Mouse (Mus musculus) spleen, embryonic (tissue): ENCODE data around the gene Cdkl3.

Source experiments
- CTCF ChIA-PET: fragments of 350-600 bp; sonication (Branson Sonifier 250); formaldehyde crosslinking; loops from one replicate; lab custom pipeline; 2022; lab: Charles Lee

Cdkl3 gene

DNA sequence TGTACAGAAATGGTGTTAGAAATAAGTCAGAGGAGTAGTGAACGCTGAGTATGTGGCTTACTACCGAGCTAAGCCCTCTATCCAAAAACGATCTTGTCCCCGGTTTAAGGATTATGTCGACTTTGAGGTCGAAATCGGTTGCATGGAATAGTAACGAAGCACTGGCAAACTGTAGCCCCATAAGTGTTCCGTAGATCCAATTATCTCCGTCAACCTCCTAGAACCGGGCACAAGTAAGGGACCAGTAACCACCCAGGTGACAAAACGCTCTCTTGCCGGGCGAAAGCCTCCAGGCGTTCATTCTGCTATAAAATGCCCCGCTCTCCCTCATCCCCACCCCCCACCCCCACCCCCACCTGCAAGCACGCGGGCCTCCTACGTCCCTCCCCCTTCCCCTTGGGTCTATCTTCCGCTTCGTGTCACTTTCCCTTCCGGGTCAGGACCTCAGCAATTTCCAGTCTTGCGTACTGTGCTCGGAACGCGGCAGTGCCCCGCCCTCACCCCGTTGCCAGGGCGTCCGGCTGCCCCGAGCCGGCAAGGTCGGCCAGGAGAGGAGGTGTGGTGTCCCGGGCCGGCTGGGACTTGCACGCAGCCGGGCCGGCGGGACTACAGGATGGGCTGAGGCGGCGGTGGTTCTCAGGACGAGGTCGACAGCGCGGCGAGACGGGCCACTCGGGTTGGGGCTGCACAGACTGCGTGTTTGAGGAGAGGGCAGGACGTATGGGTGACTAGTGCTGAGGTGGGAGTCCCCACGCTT, at the start of gene Cdkl3:
Gene Cdkl3, plus strand, starts transcription at position 450 of the 757 bp plus-strand sequence.
- CTCF ChIA-PET = interaction anchor here (0.6 to 0.8 kb wide), 2 partner anchors 36 to 182 kb away, joined by 3 to 6 read pairs; no protein-coding TSS in a partner anchor

DNA sequence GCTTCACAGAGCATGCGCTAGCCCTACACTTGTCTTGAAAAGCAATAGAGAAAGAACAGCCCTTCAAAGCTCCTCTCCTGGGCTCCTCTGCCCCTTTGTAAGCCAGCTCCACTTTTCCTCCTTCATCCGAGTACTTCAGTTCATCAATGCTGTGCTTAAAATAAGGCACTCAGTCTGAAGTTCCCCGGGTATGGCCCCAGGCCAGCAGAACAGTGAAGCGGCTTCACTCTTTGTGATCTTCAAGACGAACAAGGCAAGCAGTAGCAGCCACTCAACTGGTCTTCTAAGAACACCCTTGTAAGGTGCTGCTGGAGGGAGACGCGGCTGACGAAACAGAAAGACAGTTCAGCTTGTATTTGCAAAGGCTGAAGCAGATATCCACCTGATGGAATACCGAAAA, 47.9 kb upstream of the Cdkl3 start:
- CTCF ChIA-PET = no interaction called here

DNA sequence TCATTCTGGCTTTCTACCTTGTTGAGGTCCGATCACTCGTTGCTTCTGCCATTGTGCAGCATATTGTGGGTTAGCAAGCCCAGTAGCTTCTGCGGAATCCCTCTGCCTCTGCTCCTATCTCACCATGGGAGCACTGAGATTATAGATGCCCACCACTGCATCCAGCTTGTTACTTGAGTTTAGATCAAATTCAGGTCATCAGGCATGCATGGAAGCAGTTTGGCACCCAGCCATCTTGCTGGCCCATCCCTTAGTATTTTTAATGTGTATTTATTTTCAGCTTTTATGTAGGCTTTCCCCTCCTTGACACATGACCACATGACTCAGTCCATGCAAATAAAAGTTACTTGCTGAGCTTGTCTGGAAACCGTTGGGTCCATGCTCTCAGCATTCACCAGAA, 46.3 kb upstream of the Cdkl3 start:
- CTCF ChIA-PET = interaction anchor here (1.5 kb wide), 1 partner anchor 140 kb away, joined by 3 read pairs; no protein-coding TSS in a partner anchor

DNA sequence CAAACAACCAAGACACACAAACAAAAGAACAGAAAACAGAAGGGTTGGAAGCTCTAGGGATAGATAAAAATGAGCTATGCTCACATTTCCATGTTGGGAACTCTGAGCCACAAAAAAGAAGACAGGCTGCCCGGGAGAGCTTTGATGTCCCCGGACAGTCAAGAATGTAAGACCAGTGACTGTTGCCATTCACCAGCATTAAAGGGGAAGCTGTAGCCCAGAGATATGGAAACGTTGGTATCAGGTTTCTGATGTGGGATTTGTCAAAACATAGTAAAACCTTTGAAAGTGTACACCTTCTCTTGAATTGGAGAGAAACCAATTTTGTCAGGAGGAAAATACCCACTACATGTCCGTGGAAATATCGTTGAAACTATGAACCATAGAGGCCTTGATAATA, 44.5 kb upstream of the Cdkl3 start:
- CTCF ChIA-PET = no interaction called here

DNA sequence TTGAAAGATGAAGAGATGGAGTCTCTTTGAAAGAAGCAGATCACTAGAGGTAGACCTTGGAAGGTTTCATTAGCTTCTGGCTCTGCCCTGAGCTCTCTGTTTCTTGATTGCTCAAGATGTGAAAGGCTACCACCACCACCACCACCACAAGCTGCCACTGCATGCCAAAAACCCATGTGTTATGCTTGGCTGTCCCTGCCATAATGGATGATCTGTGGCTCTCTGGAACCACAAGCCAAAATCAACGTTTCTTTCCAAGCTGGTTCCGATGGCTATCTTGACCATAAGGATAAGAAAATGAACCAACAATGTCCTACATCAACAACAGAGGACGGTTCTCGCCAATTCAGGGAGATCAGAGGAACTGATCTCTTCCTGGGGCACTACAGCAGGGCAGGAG, 44.0 kb upstream of the Cdkl3 start:
- CTCF ChIA-PET = interaction anchor here (0.7 kb wide), 1 partner anchor 51 kb away, joined by 6 read pairs; no protein-coding TSS in a partner anchor

DNA sequence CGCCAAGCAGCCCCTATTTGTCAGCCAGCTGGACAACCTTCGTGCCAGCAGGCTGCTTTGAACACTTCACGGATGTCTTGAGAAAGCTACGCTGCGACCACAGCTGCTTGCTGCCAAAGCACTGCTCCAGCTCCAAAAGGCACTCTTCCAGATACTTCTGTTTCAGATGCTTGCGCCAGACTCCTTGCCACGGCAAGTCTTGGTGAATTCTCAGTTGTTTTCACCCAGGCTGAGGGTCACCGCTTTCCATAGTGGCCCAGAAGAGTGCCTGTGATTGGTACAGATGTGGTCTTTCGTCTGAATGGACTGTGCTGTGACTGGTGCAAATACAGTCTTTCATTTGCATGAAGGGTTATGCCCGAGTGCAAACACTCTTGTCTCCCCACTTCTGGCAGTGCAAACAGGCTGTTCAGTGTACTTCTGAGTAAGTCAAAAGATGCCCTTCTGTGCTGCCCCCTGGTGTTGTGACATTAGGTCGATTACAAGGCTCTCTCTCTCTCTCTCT, 43.0 kb upstream of the Cdkl3 start:
- CTCF ChIA-PET = interaction anchor here (0.6 to 0.7 kb wide), 2 partner anchors 17 to 68 kb away, joined by 3 to 5 read pairs; no protein-coding TSS in a partner anchor

DNA sequence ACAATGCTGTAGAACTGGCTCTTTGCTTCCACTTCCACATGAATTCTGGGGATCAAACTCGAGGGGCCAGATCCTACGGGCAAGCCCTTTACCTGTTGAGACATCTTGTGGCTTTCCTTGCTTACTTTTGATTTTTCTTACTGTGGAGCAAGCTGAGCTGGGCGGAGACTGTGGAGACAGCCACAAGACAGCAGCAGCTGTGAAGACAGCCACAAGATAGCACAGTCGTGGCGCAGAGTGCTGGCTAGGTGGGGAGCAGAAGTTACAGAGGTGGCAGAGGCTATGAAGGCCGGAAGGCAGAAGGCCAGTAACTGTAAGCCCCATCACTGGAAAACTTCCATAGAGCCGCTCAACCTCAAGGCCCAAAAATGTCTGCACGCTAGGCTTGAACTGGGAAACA, 42.3 kb upstream of the Cdkl3 start:
- CTCF ChIA-PET = interaction anchor here (0.6 to 0.8 kb wide), 3 partner anchors 18 to 143 kb away, joined by 3 to 5 read pairs (median 3); no protein-coding TSS in a partner anchor

DNA sequence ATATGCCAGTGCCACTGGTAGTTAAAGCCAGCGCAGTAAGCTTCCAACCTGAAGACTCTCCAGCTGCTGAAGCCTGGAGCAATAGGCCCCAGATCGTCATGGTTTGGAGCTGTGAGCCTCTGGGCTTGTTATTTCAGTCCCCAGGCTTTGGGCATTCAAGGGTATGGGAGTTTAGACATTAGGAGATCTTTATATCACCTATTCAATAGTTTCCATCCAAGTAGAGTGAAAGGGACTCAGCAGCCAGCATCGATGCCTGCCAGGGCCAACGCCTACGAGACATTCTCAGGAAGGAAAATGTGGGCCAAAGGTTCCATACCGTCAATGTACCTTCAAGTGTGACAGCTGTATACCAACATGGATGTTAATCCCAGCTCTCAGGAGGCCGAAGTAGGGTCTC, 41.7 kb upstream of the Cdkl3 start:
- CTCF ChIA-PET = interaction anchor here (0.8 kb wide), 1 partner anchor 143 kb away, joined by 3 read pairs; no protein-coding TSS in a partner anchor

DNA sequence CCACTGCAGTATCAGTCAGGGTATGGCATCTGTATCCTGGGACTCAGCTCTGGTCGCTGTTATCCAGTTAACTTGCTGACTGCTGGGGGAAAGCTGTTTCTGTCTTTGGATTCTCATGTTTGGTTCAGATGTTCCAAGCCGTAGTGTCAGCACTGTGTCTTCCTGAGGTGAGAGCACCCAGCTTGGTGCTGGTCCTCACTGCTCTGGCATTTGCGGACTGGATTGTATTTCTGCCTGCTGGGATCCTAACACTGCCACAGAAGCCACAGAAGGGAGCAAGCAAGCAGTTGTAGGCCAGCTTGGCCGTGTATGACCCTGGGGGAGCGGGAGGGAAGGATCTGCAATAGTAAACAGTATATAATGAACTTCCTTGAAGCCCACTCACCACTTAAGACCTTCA, 37.4 kb upstream of the Cdkl3 start:
- CTCF ChIA-PET = interaction anchor here (1.2 to 2.1 kb wide), 5 partner anchors 18 to 149 kb away, joined by 3 to 5 read pairs (median 4); no protein-coding TSS in a partner anchor

DNA sequence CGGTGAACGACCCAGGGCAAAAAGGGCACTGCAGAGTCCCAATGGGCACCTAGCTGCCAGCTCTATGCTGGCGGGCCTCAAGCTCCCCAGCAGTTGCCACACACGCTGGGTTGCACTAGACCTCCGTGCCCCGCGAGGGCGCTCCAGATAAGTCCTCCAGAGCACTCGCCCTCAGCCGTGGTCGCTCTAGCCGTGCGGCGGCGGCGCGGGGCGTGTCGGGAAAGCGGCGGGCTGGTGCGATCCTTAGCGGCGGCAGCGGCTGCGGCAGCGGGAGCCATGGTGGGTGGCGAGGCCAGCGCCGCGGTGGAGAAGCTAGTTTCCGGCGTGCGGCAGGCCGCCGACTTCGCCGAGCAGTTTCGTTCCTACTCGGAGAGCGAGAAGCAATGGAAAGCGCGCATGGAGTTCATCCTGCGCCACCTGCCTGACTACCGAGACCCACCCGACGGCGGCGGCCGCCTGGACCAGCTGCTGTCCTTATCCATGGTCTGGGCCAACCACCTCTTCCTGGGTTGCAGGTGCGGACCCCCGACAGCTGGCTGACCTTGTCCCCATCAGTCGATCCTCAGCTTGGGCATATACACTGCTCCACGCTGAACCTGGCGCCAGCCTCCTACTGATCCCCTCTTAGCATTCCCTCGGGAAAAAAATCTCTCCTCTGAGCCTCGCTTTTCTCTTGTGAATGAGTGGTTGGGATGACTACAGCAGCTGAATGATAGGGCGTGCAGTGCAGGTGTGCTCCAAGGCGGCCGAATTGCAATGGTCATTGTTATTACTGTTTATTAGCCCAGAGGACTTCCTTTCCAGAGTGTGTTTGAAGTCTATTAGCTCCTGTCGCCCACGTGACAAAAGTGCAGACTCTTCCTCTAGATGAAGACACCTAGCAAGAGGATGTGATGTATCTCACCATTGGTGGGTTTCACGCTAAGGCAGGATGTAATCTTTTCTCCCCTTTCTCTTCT, 36.3 kb upstream of the Cdkl3 start, which contains the start of gene Cdkn2aipnl:
Gene Cdkn2aipnl, plus strand, starts transcription at position 219 of the 959 bp plus-strand sequence.
- CTCF ChIA-PET = interaction anchor here (0.5 to 2.1 kb wide), 6 partner anchors 19 to 150 kb away, joined by 3 to 6 read pairs (median 4); no protein-coding TSS in a partner anchor

DNA sequence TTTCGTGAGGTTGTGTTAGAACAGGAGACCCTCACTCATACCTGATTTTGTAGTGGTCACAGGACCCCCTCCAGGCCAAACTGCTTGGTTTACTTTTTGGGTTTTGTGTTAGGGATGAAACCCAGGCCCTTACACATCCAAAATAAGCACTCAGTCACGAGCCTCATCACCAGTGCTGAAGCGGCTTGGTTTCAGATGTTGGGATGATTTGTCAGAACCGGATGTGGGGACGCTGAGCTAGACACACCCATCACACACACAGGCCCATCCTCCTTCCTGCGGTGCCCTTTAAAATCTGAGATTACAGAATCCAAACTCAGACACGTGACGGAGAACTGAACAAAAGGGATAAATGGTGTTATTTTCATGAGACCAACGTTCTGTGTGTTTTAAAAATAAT, 35.1 kb upstream of the Cdkl3 start:
- CTCF ChIA-PET = interaction anchor here (2.1 kb wide), 1 partner anchor 113 kb away, joined by 4 read pairs; no protein-coding TSS in a partner anchor

DNA sequence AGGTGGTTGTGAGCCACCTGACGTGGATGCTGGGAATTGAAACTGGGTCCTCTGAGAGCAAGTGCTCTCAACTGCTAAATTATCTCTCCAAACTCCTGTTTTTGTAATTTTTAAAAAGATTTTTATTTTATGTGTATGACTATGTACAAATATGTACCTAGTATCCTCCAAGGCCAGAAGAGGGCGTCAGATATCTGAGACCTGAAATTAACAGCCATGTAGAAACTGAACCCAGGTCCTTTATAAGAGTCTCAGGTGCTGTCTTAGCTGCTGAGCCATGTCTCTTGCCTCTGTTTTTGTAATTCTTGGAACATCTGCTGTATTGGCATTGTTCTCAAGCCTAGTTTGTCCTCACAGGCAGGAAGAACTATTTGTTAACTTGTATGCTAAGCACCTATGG, 34.5 kb upstream of the Cdkl3 start:
- CTCF ChIA-PET = no interaction called here

DNA sequence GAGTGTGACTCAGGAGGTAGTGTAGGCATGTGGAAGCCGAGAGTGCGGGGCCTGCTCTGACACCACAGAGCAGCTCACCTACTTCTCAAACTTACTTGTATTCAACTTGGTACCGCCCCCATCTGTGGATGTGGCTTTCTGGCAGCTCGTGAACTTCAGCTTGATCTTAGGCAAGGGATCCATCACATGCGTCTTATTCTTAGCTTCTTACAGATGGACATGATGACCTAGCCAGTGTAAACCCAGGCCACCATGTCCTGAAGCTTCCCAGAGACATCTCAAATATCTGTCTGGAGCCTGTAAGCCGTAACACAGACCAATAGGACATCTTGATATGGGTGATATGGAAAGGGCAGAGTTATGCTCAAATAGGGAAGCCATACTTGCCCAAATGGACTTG, 32.4 kb upstream of the Cdkl3 start:
- CTCF ChIA-PET = no interaction called here

DNA sequence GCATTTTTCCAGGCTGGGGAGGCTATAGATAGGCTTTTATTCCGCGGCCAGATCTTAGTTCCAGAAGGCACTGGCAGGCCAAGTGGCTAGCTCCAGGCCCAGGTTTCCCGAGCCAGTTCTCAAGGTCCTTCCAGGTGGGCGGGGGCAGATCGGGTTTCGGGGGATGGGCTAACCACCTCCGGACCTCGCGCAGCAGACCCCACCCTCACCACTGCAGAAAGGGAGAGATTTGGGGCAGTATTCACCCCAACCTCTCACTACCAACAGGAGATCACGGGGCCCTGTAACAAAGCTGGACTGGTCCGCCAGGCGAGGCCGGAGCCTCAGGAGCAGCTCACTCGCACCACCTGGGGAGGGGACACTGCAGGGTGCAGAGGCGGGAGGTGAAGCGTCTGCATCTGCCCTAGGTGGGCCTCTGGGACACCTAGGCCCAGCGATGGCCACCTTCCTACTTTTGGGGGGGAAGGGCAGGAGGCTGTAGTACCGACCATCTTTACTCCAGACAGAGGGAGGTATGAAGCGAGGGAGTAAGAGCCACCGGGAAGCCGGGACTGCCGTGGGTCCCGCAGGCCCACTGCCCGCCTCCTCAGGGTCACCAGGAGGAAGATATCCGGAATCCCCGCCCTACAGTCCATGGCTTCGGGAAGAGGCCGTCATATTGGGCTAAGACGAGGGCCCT, 4.3 kb upstream of the Cdkl3 start:
- CTCF ChIA-PET = no interaction called here

DNA sequence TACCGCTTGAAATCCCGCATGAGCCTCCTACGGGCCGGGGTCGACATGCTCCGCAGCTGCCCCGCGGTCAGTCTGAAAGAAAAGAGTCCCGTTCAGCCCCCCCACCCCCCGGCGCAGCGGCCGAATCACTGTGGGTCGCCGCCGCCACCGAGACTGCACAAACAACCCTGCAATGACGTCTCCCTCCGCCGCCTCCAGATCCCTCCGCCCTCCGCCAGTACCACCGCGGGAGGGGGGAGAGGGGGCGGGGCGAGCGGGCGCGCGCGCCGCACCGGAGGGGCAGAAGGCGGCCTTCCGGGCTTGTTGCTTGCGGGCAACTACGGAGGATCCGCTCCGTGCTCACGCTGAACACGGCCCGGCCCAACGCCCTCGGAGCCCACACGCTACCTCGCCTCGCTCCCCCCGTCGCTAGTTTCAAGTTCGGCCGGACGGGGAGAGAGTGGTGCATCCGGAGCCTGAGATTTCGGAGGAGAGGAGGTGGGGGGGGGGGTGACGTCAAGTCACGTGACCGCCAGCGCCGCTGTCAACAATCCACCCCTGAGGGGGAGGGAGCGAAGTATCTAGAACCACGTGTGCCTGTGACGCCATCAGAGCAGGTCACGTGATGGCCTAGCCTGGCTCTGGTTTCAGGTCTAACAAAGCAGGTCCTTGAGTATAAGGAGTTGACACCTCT, 3.6 kb upstream of the Cdkl3 start, which contains the start of gene Ube2b:
Gene Ube2b, minus strand, starts transcription at position 473 of the 673 bp plus-strand sequence.
- CTCF ChIA-PET = no interaction called here

DNA sequence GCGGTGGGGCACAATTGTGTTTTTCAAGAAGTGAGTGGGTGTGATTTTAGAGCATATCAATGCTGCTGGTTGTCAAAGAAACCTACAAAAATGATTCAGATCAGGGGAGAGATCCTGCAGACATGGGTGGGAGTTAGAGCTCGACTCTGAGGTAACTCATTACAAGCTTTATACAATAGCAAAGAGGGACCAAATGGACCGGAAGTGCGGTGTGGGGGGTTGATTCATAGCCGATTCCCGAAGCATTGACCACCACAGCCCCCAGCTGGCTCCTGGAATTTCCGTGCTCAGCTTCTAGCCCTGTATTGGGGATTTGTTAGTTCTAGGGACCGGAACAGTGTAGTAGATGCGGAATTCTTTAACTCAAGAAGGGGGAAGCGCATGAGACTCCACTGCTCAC, 2.7 kb upstream of the Cdkl3 start:
- CTCF ChIA-PET = no interaction called here

DNA sequence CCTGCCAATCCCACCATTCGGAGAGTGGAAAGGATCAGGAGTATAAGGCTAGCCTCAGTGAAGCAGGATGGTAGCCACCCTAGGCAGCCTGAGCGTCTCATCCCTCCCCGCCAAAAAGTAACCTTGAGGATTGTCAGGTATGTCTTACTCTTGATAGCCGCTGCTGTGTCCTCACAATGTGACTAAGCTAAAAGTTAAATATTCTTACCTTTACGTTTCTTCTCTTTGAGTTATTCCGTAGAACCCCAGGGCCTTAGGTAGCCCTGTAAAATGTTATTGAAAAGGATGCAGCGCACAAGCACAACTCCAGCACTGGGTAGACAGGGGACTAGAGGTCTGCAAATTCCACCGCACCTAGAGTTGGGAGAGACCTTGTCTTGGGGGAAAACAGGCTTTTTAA, 2.2 kb upstream of the Cdkl3 start:
- CTCF ChIA-PET = no interaction called here

DNA sequence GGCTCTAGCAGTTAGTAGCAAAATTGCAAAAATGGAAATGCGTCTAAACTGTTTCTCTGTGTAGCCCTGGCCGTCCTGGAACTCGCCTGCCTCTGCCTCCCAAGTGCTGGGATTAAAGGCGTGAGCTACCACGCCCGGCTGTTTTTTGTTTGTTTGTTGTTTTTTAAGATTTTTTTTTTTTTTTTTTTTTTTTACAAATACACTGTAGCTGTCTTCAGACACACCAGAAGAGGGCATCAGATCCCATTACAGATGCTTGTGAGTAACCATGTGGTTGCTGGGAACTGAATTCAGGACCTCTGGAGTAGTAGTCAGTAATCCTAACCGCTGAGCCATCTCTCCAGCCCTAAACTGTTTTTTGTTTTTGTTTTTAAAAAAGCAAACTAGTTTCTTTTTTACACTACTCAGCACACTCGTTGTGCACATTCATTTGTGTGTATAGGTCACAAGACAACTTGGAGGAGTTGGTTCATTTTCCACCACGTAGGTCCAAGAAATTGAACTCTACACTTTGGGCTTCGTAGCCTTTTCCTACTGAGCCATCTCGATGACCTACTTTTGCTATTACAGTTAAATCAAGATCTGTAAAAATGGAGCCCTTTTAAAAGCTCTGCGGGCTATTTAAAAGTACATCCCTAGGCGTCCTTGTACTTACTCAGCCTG, 1.0 kb upstream of the Cdkl3 start:
- CTCF ChIA-PET = interaction anchor here (0.6 to 0.8 kb wide), 3 partner anchors 35 to 183 kb away, joined by 3 to 6 read pairs (median 5); no protein-coding TSS in a partner anchor

DNA sequence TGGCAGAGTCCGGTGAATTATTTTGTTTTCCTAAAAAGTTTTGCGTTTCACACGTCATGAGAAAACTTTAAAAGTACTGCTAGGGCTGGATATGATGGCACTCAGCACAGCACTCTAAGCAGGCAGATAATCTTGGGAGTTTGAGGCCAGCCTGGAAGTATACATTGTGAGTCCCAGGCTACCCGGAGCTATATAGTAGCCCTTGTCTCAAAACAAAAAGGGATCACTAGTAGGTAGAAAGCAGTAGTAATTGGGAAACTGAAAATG, 583 bp upstream of the Cdkl3 start:
- CTCF ChIA-PET = interaction anchor here (0.6 to 0.8 kb wide), 2 partner anchors 35 to 183 kb away, joined by 3 to 6 read pairs; no protein-coding TSS in a partner anchor

DNA sequence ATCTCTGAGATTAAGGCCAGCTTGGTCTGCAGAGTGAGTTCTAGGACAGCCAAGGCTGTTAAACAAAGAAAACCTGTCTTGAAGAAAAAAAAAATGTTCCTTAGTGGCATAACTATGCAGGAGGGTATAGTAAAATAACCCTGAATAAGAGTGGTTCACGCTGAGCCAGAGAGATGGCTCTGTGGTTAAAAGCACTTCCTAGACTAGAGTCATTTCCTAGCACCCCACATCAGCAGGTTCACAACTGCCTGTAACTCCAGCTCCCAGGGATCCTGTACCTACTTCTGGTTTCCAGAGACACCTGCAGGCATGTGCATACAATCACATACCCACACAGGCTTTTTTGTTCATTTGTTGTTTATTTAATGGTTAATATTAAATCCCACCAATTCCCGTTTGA, 1.6 kb downstream of the Cdkl3 start:
- CTCF ChIA-PET = no interaction called here
